Mouse (Mus musculus) retina, postnatal 7 days (tissue): Measurements from ENCODE around the gene Sptbn2.
"Not testable (repeated sequence)": the region's sequence is repeated elsewhere in the genome, so short reads cannot be mapped to it uniquely, and the experiment has no call there.

Source experiments
- DNase-seq: peaks from one replicate; pipeline ENCODE4 v3.0.0-alpha.2; 2012; ENCODE audit warnings: low read depth, low spot score

Gene Sptbn2

GRCm38 (mm10) chr19:4720671-4721244 is 9.8 kb downstream of the Sptbn2 start:
- no peak for DNase-seq

GRCm38 (mm10) chr19:4729186-4729585 is 18.2 kb downstream of the Sptbn2 start:
- no peak for DNase-seq

GRCm38 (mm10) chr19:4733052-4733451 is 22.1 kb downstream of the Sptbn2 start:
- DNase-seq = no peak

- no peak for DNase-seq
Measured at GRCm38 (mm10) chr19:4737866-4738265, 26.9 kb downstream of the Sptbn2 start.

- DNase-seq = no peak
Measured at GRCm38 (mm10) chr19:4739053-4739452, 28.1 kb downstream of the Sptbn2 start.

GRCm38 (mm10) chr19:4739762-4740161 is 28.8 kb downstream of the Sptbn2 start:
- no peak for DNase-seq

- DNase-seq = no peak
Measured at GRCm38 (mm10) chr19:4741482-4741881, 30.5 kb downstream of the Sptbn2 start.

GRCm38 (mm10) chr19:4742229-4742628 is 31.3 kb downstream of the Sptbn2 start:
- no peak for DNase-seq

GRCm38 (mm10) chr19:4743524-4743923 is 32.6 kb downstream of the Sptbn2 start:
- peak; percentile 62 for DNase-seq

GRCm38 (mm10) chr19:4744026-4744425 is 33.1 kb downstream of the Sptbn2 start:
- no peak for DNase-seq

GRCm38 (mm10) chr19:4745057-4745456 is 34.1 kb downstream of the Sptbn2 start:
- no peak for DNase-seq

GRCm38 (mm10) chr19:4745681-4746080 is 34.7 kb downstream of the Sptbn2 start:
- no peak for DNase-seq

GRCm38 (mm10) chr19:4746611-4747010 is 35.6 kb downstream of the Sptbn2 start:
- no peak for DNase-seq

- DNase-seq = no peak
Measured at GRCm38 (mm10) chr19:4747631-4748312, 36.8 kb downstream of the Sptbn2 start.

- no peak for DNase-seq
Measured at GRCm38 (mm10) chr19:4748493-4748892, 37.5 kb downstream of the Sptbn2 start.

GRCm38 (mm10) chr19:4749975-4750374 is 39.0 kb downstream of the Sptbn2 start:
- no peak for DNase-seq

- peak; percentile 85 for DNase-seq
Measured at GRCm38 (mm10) chr19:4755565-4756192, 44.7 kb downstream of the Sptbn2 start.

GRCm38 (mm10) chr19:4756193-4756911 is 45.4 kb downstream of the Sptbn2 start, which contains the start of gene Rbm4b:
Gene Rbm4b, plus strand, starts transcription at chr19:4756497.
- peak; percentile 94 for DNase-seq

- DNase-seq = no peak
Measured at GRCm38 (mm10) chr19:4756921-4757320, 46.0 kb downstream of the Sptbn2 start.

GRCm38 (mm10) chr19:4760544-4760943 is 49.6 kb downstream of the Sptbn2 start:
- DNase-seq = not testable (repeated sequence)

GRCm38 (mm10) chr19:4762876-4763275 is 51.9 kb downstream of the Sptbn2 start:
- no peak for DNase-seq

- no peak for DNase-seq
Measured at GRCm38 (mm10) chr19:4767507-4768148, 56.7 kb downstream of the Sptbn2 start.
